Mouse (Mus musculus) adrenal gland, adult 8-10 months (tissue): ENCODE results near the gene Atp5h. TPM values are rescaled to one million over a fixed set of nuclear protein-coding genes. Genes with fewer than 3 reads are reported as not detected.

ENCODE experiments used
- DNase-seq: peaks from one replicate; pipeline ENCODE4 v3.0.0; 2022
- microRNA-seq, 2 experiments: library from miRNA; unstranded; fragments of <30 nt; microRNA quantifications; one replicate each; pipeline ENCODE4 v1.2.0; 2022
- total RNA-seq, 4 experiments: library from RNA; stranded (reverse); gene quantifications; 2 replicates each; pipeline ENCODE4 v1.2.4; 2022

Atp5h gene
- total RNA-seq, 4 experiments from 2014 or later = 440 to 566 (median 519) TPM

DNA sequence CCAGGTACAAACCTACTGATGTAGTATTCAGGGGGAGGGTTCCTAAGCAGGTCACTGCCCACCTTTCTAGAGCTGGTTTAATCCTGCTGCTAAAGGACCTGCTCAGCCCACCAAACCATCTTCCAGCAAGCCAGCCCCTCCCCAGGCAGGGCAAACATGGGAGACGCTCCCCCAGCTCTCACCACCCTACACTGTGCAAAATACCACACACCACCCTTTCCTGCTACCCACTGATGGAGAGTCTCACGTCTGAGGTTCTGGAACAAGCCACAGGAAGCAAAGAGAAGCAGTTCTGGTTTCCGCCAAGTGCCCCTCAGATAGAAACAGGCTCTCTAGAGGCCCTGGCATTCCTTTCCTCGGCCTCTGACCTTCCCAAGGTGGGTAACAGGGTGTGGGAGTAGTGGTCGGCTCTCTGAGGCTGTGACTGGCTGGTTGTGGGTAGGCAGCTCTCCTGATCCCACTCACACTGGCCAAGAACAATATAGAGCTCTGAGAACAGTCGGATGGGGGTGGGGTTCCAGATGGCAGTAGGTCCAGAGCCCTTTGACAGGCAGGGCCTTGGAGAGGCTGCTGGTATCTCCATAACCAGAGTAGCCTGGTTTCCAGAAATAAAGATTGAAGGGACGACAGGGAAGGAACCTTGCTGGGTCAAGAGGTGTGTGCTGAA is 53.6 kb downstream of the Atp5h start:
- no peak for DNase-seq

Small RNA genes lying within 50 kb of the gene (microRNA-seq; reads per million reads assigned to microRNA genes)
- 0 reads per million in 2 experiments for gene Mir3968

Other genes with a start within 250 kb of the Atp5h start
- gene Tmem104, start 232.5 kb downstream of the Atp5h start, total RNA-seq = 10 to 100 TPM; 24.8 to 34.0 (median 27.3) TPM
- 10 to 100 TPM; 29.0 to 32.1 (median 30.3) TPM for gene Nat9, start 232.1 kb downstream of the Atp5h start, total RNA-seq
- 10 to 100 TPM in 2 of 4 experiments, 1 to 10 TPM in 2; 2.2 to 32.8 (median 13.6) TPM for gene Grin2c, start 152.7 kb downstream of the Atp5h start, total RNA-seq
- 1,000 to 10,000 TPM; 1,501 to 2,268 (median 1,689) TPM for gene Fdxr, start 142.9 kb downstream of the Atp5h start, total RNA-seq
- gene Fads6, start 122.3 kb downstream of the Atp5h start, total RNA-seq = 100 to 1,000 TPM in 2 of 4 experiments, 10 to 100 TPM in 2; 43.3 to 117 (median 82.2) TPM
- not detected for gene Otop2, start 112.8 kb downstream of the Atp5h start, total RNA-seq
- 1 to 10 TPM in 2 of 4 experiments, under 1 TPM in 2; 0.52 to 2.3 (median 1.1) TPM for gene Ush1g, start 97.9 kb downstream of the Atp5h start, total RNA-seq
- not detected for gene Otop3, start 85.2 kb downstream of the Atp5h start, total RNA-seq
- gene Hid1, start 52.2 kb downstream of the Atp5h start, total RNA-seq = 10 to 100 TPM; 17.7 to 46.8 (median 42.6) TPM
- gene Cdr2l, start 38.0 kb downstream of the Atp5h start, total RNA-seq = 100 to 1,000 TPM in 1 of 4 experiments, 10 to 100 TPM in 3; 60.6 to 118 (median 71.9) TPM
- gene Mrpl58, start 16.2 kb downstream of the Atp5h start, total RNA-seq = 100 to 1,000 TPM; 157 to 179 (median 160) TPM
- gene Kctd2, start 166 bp upstream of the Atp5h start, total RNA-seq = 10 to 100 TPM; 53.5 to 97.0 (median 65.5) TPM
- gene Trim80, start 20.6 kb upstream of the Atp5h start, total RNA-seq = not detected
- gene Slc16a5, start 42.5 kb upstream of the Atp5h start, total RNA-seq = under 1 TPM in 1 of 4 experiments, not detected in 3; 0.21 TPM
- 10 to 100 TPM in 3 of 4 experiments, 1 to 10 TPM in 1; 8.6 to 11.7 (median 11.2) TPM for gene Armc7, start 55.7 kb upstream of the Atp5h start, total RNA-seq
- gene Nt5c, start 71.9 kb upstream of the Atp5h start, total RNA-seq = 100 to 1,000 TPM; 119 to 222 (median 142) TPM
- gene Jpt1, start 94.4 kb upstream of the Atp5h start, total RNA-seq = 100 to 1,000 TPM in 1 of 4 experiments, 10 to 100 TPM in 3; 86.2 to 109 (median 94.4) TPM
- 100 to 1,000 TPM; 220 to 285 (median 257) TPM for gene Sumo2, start 116.3 kb upstream of the Atp5h start, total RNA-seq
- 10 to 100 TPM; 46.5 to 61.0 (median 53.9) TPM for gene Nup85, start 144.5 kb upstream of the Atp5h start, total RNA-seq
- gene Mrps7, start 184.0 kb upstream of the Atp5h start, total RNA-seq = 100 to 1,000 TPM in 1 of 4 experiments, 10 to 100 TPM in 3; 82.0 to 110 (median 92.1) TPM
- gene Gga3, start 184.1 kb upstream of the Atp5h start, total RNA-seq = 10 to 100 TPM; 20.3 to 52.7 (median 37.8) TPM
- gene Mif4gd, start 193.0 kb upstream of the Atp5h start, total RNA-seq = 100 to 1,000 TPM; 101 to 135 (median 121) TPM
- 10 to 100 TPM; 59.5 to 94.1 (median 91.2) TPM for gene Slc25a19, start 208.3 kb upstream of the Atp5h start, total RNA-seq